Mouse (Mus musculus): ENCODE results near the gene Sox8. TPM values are rescaled to one million over a fixed set of nuclear protein-coding genes. Genes with fewer than 3 reads are reported as not detected.

The Sox8 gene
- polyA plus RNA-seq (2012; rRNA removed): 6.7 and 8.2 TPM in 2 replicates

GRCm38 (mm10) chr17:25570648-25571452 is at the start of gene Sox8:
TSS of gene Sox8 (minus strand) at chr17:25570686.
- Histone ChIP-seq H3K27ac (ENCODE audit: control insufficient read depth, insufficient read depth, low read depth, low read length) (peak within 1 kb of the TSS; percentile 46), H3K36me3 (ENCODE audit: control insufficient read depth, insufficient read depth, low read length) (no peaks in the 10 kb centered on the region), H3K4me1 (ENCODE audit: control insufficient read depth, insufficient read depth, low read length) (peaks cover 25% of the 10 kb centered on the region), H3K4me3 (ENCODE audit: control insufficient read depth, low read depth, low read length) (peak within 1 kb of the TSS; percentile 72), H3K27me3 (ENCODE audit: control insufficient read depth, insufficient read depth, low read length) (no peaks in the 10 kb centered on the region)
- TF ChIP-seq POLR2A (IDR thresholded peaks at IDR 0.05; ENCODE audit: control insufficient read depth, low read depth, low read length) (peak; percentile 42), CTCF (IDR thresholded peaks at IDR 0.05; ENCODE audit: control insufficient read depth, insufficient read depth, insufficient replicate concordance, low read depth, low read length) (no peak)

- H3K4me3 ChIP-seq (ENCODE audit: control insufficient read depth, low read depth, low read length): no peak overlapping the region
- H3K36me3 ChIP-seq (ENCODE audit: control insufficient read depth, insufficient read depth, low read length): no peaks in the 10 kb centered on the region
- peaks cover 3% of the 10 kb centered on the region for H3K4me1 ChIP-seq (ENCODE audit: control insufficient read depth, insufficient read depth, low read length)
- H3K27me3 ChIP-seq (ENCODE audit: control insufficient read depth, insufficient read depth, low read length): no peaks in the 10 kb centered on the region
- TF ChIP-seq POLR2A (IDR thresholded peaks at IDR 0.05; ENCODE audit: control insufficient read depth, low read depth, low read length) (no peak), CTCF (IDR thresholded peaks at IDR 0.05; ENCODE audit: control insufficient read depth, insufficient read depth, insufficient replicate concordance, low read depth, low read length) (no peak)
- no peak overlapping the region for H3K27ac ChIP-seq (ENCODE audit: control insufficient read depth, insufficient read depth, low read depth, low read length)
Observed at GRCm38 (mm10) chr17:25618508-25619056, 48.1 kb upstream of the Sox8 start.

- TF ChIP-seq POLR2A (IDR thresholded peaks at IDR 0.05; ENCODE audit: control insufficient read depth, low read depth, low read length) (no peak), CTCF (IDR thresholded peaks at IDR 0.05; ENCODE audit: control insufficient read depth, insufficient read depth, insufficient replicate concordance, low read depth, low read length) (no peak)
Observed at GRCm38 (mm10) chr17:25614723-25615510, 44.4 kb upstream of the Sox8 start.

GRCm38 (mm10) chr17:25613323-25613722 is 42.8 kb upstream of the Sox8 start:
- Histone ChIP-seq H3K27me3 (ENCODE audit: control insufficient read depth, insufficient read depth, low read length) (no peaks in the 10 kb centered on the region), H3K27ac (ENCODE audit: control insufficient read depth, insufficient read depth, low read depth, low read length) (no peak overlapping the region), H3K4me1 (ENCODE audit: control insufficient read depth, insufficient read depth, low read length) (peaks cover 3% of the 10 kb centered on the region), H3K4me3 (ENCODE audit: control insufficient read depth, low read depth, low read length) (no peak overlapping the region), H3K36me3 (ENCODE audit: control insufficient read depth, insufficient read depth, low read length) (no peaks in the 10 kb centered on the region; the same call in 1 of the 2 replicates)
- TF ChIP-seq POLR2A (IDR thresholded peaks at IDR 0.05; ENCODE audit: control insufficient read depth, low read depth, low read length) (no peak), CTCF (IDR thresholded peaks at IDR 0.05; ENCODE audit: control insufficient read depth, insufficient read depth, insufficient replicate concordance, low read depth, low read length) (no peak)

More at GRCm38 (mm10) chr17:25614723-25615510, 44.4 kb upstream of the Sox8 start:
- Histone ChIP-seq H3K27me3 (ENCODE audit: control insufficient read depth, insufficient read depth, low read length) (no peaks in the 10 kb centered on the region), H3K4me1 (ENCODE audit: control insufficient read depth, insufficient read depth, low read length) (peaks cover 3% of the 10 kb centered on the region), H3K36me3 (ENCODE audit: control insufficient read depth, insufficient read depth, low read length) (no peaks in the 10 kb centered on the region; the same call in 1 of the 2 replicates), H3K27ac (ENCODE audit: control insufficient read depth, insufficient read depth, low read depth, low read length) (no peak overlapping the region), H3K4me3 (ENCODE audit: control insufficient read depth, low read depth, low read length) (no peak overlapping the region)

- no peaks in the 10 kb centered on the region; the same call in 1 of the 2 replicates for H3K36me3 ChIP-seq (ENCODE audit: control insufficient read depth, insufficient read depth, low read length)
Observed at GRCm38 (mm10) chr17:25612537-25612936, 42.1 kb upstream of the Sox8 start.

GRCm38 (mm10) chr17:25610151-25610550 is 39.7 kb upstream of the Sox8 start:
- Histone ChIP-seq H3K27ac (ENCODE audit: control insufficient read depth, insufficient read depth, low read depth, low read length) (no peak overlapping the region), H3K36me3 (ENCODE audit: control insufficient read depth, insufficient read depth, low read length) (no peaks in the 10 kb centered on the region; the same call in 1 of the 2 replicates), H3K4me3 (ENCODE audit: control insufficient read depth, low read depth, low read length) (no peak overlapping the region), H3K27me3 (ENCODE audit: control insufficient read depth, insufficient read depth, low read length) (no peaks in the 10 kb centered on the region), H3K4me1 (ENCODE audit: control insufficient read depth, insufficient read depth, low read length) (peaks cover 3% of the 10 kb centered on the region)
- TF ChIP-seq CTCF (IDR thresholded peaks at IDR 0.05; ENCODE audit: control insufficient read depth, insufficient read depth, insufficient replicate concordance, low read depth, low read length): no peak
- no peak for TF ChIP-seq POLR2A (IDR thresholded peaks at IDR 0.05; ENCODE audit: control insufficient read depth, low read depth, low read length)

More at GRCm38 (mm10) chr17:25612537-25612936, 42.1 kb upstream of the Sox8 start:
- H3K4me1 ChIP-seq (ENCODE audit: control insufficient read depth, insufficient read depth, low read length): peaks cover 3% of the 10 kb centered on the region
- no peaks in the 10 kb centered on the region for H3K27me3 ChIP-seq (ENCODE audit: control insufficient read depth, insufficient read depth, low read length)
- H3K27ac ChIP-seq (ENCODE audit: control insufficient read depth, insufficient read depth, low read depth, low read length): no peak overlapping the region
- H3K4me3 ChIP-seq (ENCODE audit: control insufficient read depth, low read depth, low read length): no peak overlapping the region
- no peak for TF ChIP-seq POLR2A (IDR thresholded peaks at IDR 0.05; ENCODE audit: control insufficient read depth, low read depth, low read length)
- no peak for TF ChIP-seq CTCF (IDR thresholded peaks at IDR 0.05; ENCODE audit: control insufficient read depth, insufficient read depth, insufficient replicate concordance, low read depth, low read length)

- H3K27ac ChIP-seq (ENCODE audit: control insufficient read depth, insufficient read depth, low read depth, low read length): no peak overlapping the region
- no peak overlapping the region for H3K4me3 ChIP-seq (ENCODE audit: control insufficient read depth, low read depth, low read length)
- H3K4me1 ChIP-seq (ENCODE audit: control insufficient read depth, insufficient read depth, low read length): peaks cover 3% of the 10 kb centered on the region
- no peaks in the 10 kb centered on the region for H3K27me3 ChIP-seq (ENCODE audit: control insufficient read depth, insufficient read depth, low read length)
- H3K36me3 ChIP-seq (ENCODE audit: control insufficient read depth, insufficient read depth, low read length): no peaks in the 10 kb centered on the region; the same call in 1 of the 2 replicates
- TF ChIP-seq CTCF (IDR thresholded peaks at IDR 0.05; ENCODE audit: control insufficient read depth, insufficient read depth, insufficient replicate concordance, low read depth, low read length): no peak
- no peak for TF ChIP-seq POLR2A (IDR thresholded peaks at IDR 0.05; ENCODE audit: control insufficient read depth, low read depth, low read length)
Observed at GRCm38 (mm10) chr17:25609506-25609828, 39.0 kb upstream of the Sox8 start.
